Mouse (Mus musculus): ENCODE measurements around the gene Trappc4. TPM values are rescaled to one million over a fixed set of nuclear protein-coding genes. Genes with fewer than 3 reads are reported as not detected.
"Not testable (repeated sequence)": the region's sequence is repeated elsewhere in the genome, so short reads cannot be mapped to it uniquely, and the experiment has no call there.

Trappc4 gene
- total RNA-seq (2014; rRNA removed) (31.0 and 35.0 TPM in 2 replicates), polyA plus RNA-seq (2012; rRNA removed) (28.0 and 30.7 TPM in 2 replicates)

DNA sequence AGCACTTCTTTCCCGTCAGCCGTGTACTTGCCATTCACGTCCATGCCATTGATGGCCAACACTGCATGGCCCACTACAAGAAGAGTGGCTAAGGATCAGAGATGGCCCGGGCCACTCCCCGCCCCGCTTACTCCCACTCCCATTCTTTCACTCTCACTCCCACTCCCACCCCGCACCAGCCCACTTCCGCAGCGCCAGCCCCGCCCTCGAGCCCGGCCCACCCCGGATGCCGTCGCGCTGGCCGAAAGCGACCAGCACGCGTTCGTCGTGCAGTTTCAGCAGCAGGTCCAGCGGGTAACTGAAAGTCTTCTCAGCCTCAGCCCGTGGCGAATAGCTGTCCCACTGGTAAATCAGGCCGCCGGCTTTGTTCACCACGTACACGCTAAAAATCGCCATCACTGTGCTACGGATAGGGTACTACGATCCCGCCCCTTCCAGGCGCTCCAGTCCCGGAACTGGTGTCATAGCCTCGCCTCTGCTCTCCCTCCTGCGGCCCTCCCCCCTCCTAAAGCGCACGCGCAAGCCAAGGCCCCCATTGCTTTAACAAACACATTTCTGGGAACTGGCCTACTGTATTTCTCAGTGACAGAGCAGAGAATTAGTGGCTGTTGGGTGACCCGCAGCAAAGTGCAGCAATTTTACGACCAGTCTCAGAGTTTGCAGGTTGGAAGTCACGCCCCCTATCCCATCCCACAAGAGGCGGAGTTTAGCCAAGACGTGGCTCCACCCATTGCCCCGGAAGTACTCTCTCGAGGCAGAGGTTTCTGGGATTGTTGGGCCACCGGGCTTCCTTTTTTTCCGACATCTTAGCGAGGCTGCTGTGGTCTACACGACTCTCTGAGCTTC lies at the start of gene Trappc4, which contains the start of gene Rps25:
Gene Trappc4 (minus strand): TSS at position 695 of the 846 bp plus-strand sequence.
Gene Rps25 (plus strand): TSS at position 234 of the 846 bp plus-strand sequence.
- Histone ChIP-seq H3K4me1 (ENCODE audit: control insufficient read depth, insufficient read depth, low read length) (peaks cover 13% of the 10 kb centered on the region), H3K9ac (ENCODE audit: low read depth, low read length) (peak within 1 kb of the TSS; percentile 90), H3K27ac (replicated peaks; ENCODE audit: insufficient read depth, low read depth, low read length) (peak within 1 kb of the TSS; percentile 94), H3K79me2 (ENCODE audit: control insufficient read depth, insufficient read depth, low read length) (peaks cover 3% of the 10 kb centered on the region; the same call in 1 of the 2 replicates), H3K36me3 (ENCODE audit: control insufficient read depth, insufficient read depth, low read length) (peaks cover 46% of the 10 kb centered on the region), H3K27me3 (ENCODE audit: control insufficient read depth, insufficient read depth, low read length) (no peaks in the 10 kb centered on the region), H3K4me3 (ENCODE audit: insufficient read depth, low read depth, low read length) (peak within 1 kb of the TSS; percentile 93)
- under 1% methylated on average over 51 of the region's 51 CpGs for WGBS
- TF ChIP-seq CTCF (IDR thresholded peaks at IDR 0.05; ENCODE audit: low read depth, low read length) (no peak), POLR2A (IDR thresholded peaks at IDR 0.05; ENCODE audit: extremely low read depth, insufficient read depth, low read length) (0 out of 2 replicates have a peak, but pooled peaks have one; percentile 61)
- peak; percentile 90 for DNase-seq (ENCODE audit: extremely low read depth, low read depth, low spot score)

GRCm38 (mm10) chr9:44454891-44455220 lies 47.5 kb upstream of the Trappc4 start, which contains the start of gene Upk2:
Upk2 (minus strand) TSS chr9:44454976.
- DNase-seq (ENCODE audit: extremely low read depth, low read depth, low spot score), result no peak
- H3K4me1 ChIP-seq (ENCODE audit: control insufficient read depth, insufficient read depth, low read length), result no peaks in the 10 kb centered on the region
- no peak within 1 kb of the TSS for H3K9ac ChIP-seq (ENCODE audit: low read depth, low read length)
- no peak within 1 kb of the TSS for H3K27ac ChIP-seq (replicated peaks; ENCODE audit: insufficient read depth, low read depth, low read length)
- TF ChIP-seq CTCF (IDR thresholded peaks at IDR 0.05; ENCODE audit: low read depth, low read length) (no peak), POLR2A (IDR thresholded peaks at IDR 0.05; ENCODE audit: extremely low read depth, insufficient read depth, low read length) (no peak)
- H3K4me3 ChIP-seq (ENCODE audit: insufficient read depth, low read depth, low read length), result no peak within 1 kb of the TSS
- 58% methylated on average over 4 of the region's 4 CpGs for WGBS
- no peaks in the 10 kb centered on the region for H3K36me3 ChIP-seq (ENCODE audit: control insufficient read depth, insufficient read depth, low read length)
- H3K79me2 ChIP-seq (ENCODE audit: control insufficient read depth, insufficient read depth, low read length), result no peaks in the 10 kb centered on the region
- H3K27me3 ChIP-seq (ENCODE audit: control insufficient read depth, insufficient read depth, low read length), result no peaks in the 10 kb centered on the region

DNA sequence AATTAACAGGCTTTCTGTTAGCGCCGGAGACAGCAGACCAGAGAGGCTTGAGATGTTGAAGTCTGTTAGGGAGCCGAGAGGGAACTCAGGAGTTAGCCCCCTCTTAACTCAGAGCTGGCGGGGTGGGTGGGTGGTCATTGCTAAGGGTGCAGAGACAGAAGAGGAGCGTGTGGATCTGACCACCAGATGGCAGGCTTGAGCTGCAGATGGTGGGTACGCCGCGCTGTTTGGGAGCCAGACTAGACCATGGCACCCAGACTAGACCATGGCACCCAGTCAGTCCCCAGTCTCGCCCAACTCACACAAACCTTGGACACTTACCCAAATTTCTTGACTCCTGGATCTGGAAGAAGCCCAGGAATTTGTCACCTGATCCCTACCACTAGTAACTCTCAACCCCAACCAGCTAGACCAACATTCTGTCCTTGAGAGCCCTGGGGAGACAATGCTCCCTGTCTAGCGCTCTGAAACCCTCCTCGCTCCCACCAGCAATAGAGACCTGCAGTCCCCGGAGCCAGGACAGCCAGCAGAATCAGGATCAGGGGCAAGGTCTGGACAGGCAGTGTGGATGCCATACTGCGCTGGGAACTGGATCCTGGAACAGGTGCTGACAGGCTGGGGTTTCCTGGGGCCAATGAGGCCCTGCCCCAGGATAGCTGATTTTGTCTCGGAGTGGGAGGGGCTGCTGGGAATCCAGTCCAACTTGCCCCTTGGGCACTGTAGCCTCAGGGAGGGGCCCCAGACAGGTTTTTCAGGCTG lies 46.9 kb upstream of the Trappc4 start:
- TF ChIP-seq POLR2A (IDR thresholded peaks at IDR 0.05; ENCODE audit: extremely low read depth, insufficient read depth, low read length), result no peak
- TF ChIP-seq CTCF (IDR thresholded peaks at IDR 0.05; ENCODE audit: low read depth, low read length), result peak; percentile 99
- Histone ChIP-seq H3K79me2 (ENCODE audit: control insufficient read depth, insufficient read depth, low read length) (no peaks in the 10 kb centered on the region), H3K4me3 (ENCODE audit: insufficient read depth, low read depth, low read length) (no peak overlapping the region), H3K9ac (ENCODE audit: low read depth, low read length) (no peak overlapping the region), H3K27me3 (ENCODE audit: control insufficient read depth, insufficient read depth, low read length) (no peaks in the 10 kb centered on the region), H3K4me1 (ENCODE audit: control insufficient read depth, insufficient read depth, low read length) (no peaks in the 10 kb centered on the region), H3K36me3 (ENCODE audit: control insufficient read depth, insufficient read depth, low read length) (no peaks in the 10 kb centered on the region), H3K27ac (replicated peaks; ENCODE audit: insufficient read depth, low read depth, low read length) (no peak overlapping the region)
- peak; percentile 45 for DNase-seq (ENCODE audit: extremely low read depth, low read depth, low spot score)
- 16% methylated on average over 14 of the region's 14 CpGs for WGBS

- Histone ChIP-seq H3K79me2 (ENCODE audit: control insufficient read depth, insufficient read depth, low read length) (no peaks in the 10 kb centered on the region), H3K27me3 (ENCODE audit: control insufficient read depth, insufficient read depth, low read length) (no peaks in the 10 kb centered on the region), H3K36me3 (ENCODE audit: control insufficient read depth, insufficient read depth, low read length) (no peaks in the 10 kb centered on the region), H3K4me1 (ENCODE audit: control insufficient read depth, insufficient read depth, low read length) (no peaks in the 10 kb centered on the region), H3K4me3 (ENCODE audit: insufficient read depth, low read depth, low read length) (no peak overlapping the region), H3K9ac (ENCODE audit: low read depth, low read length) (no peak overlapping the region), H3K27ac (replicated peaks; ENCODE audit: insufficient read depth, low read depth, low read length) (no peak overlapping the region)
- TF ChIP-seq POLR2A (IDR thresholded peaks at IDR 0.05; ENCODE audit: extremely low read depth, insufficient read depth, low read length), result no peak
- TF ChIP-seq CTCF (IDR thresholded peaks at IDR 0.05; ENCODE audit: low read depth, low read length), result no peak
- no peak for DNase-seq (ENCODE audit: extremely low read depth, low read depth, low spot score)
Measured at GRCm38 (mm10) chr9:44450387-44450786, 43.0 kb upstream of the Trappc4 start.

GRCm38 (mm10) chr9:44444402-44445025 lies 37.1 kb upstream of the Trappc4 start:
- H3K36me3 ChIP-seq (ENCODE audit: control insufficient read depth, insufficient read depth, low read length); H3K27ac ChIP-seq (replicated peaks; ENCODE audit: insufficient read depth, low read depth, low read length); H3K4me3 ChIP-seq (ENCODE audit: insufficient read depth, low read depth, low read length); H3K9ac ChIP-seq (ENCODE audit: low read depth, low read length); H3K27me3 ChIP-seq (ENCODE audit: control insufficient read depth, insufficient read depth, low read length); DNase-seq (ENCODE audit: extremely low read depth, low read depth, low spot score); H3K4me1 ChIP-seq (ENCODE audit: control insufficient read depth, insufficient read depth, low read length); H3K79me2 ChIP-seq (ENCODE audit: control insufficient read depth, insufficient read depth, low read length): not testable (repeated sequence)
- 86% methylated on average over 7 of the region's 7 CpGs for WGBS

Data from liver, adult 2 months (tissue).